Mouse (Mus musculus): ENCODE results near the gene Tril.

Tril gene

GRCm38 (mm10) chr6:53806591-53807023, 14.0 kb downstream of the Tril start:
- no peak for DNase-seq (ENCODE audit: low spot score in 2 of 2)

GRCm38 (mm10) chr6:53806021-53806420, 14.6 kb downstream of the Tril start:
- no peak for DNase-seq (ENCODE audit: low spot score in 2 of 2)

DNA sequence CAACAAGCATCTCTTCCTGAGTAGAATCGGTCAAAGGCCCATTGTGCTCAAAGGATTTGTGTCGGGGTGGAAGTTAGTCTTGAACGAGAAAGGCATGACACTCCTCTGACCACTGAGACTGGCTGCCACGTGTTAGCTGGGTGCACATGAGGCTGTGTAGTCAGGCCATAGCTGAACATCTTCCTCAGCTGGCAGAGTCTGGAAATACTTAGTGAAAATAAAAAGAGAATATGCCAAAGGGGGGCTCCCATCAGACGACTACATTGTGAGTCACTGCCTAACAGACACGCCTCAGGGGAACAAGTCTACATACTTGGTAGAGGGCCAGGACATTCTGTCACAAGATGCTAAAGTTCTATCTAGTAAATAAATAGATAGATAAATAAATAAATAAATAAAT, 16.5 kb downstream of the Tril start:
- no peak for DNase-seq (ENCODE audit: low spot score in 2 of 2)

DNA sequence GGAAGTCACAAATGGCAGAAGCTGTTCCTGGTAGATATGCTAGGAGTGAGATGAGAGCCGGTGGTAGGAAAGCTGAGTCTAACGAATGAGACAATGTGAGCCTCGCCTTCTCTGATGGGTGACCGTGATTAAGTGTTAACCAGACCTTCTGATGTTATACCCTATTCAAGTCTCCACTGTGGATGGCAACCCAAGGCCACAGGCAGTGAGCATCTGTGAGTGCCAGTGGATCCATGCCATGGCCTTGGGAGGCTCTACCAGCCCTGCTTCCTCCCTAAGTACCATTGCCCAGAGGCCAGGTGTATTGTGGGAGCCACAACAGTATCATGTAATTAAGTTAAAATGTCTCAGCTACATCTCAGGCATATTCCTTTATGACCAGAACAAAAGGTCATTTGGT, 17.1 kb downstream of the Tril start:
- DNase-seq (ENCODE audit: low spot score in 2 of 2): no peak

DNA sequence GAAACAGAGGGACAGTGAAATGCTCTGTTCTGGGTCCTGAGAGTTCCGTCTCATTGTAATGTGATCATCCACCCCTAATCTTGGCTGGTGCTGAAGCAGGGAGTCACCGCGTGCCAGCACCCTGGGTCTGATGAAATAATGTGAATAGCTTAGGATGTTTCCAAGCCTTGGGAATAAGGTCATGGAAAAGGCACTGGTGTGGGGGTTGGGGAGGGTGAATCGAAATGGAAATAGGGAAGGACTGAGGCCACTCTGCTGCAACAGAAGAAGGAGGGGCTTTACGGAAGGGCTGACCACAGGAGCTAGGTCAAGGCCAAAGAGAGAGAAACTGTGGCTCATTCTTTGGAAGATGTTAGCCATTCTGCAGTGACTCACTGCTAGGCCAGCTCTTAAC, 18.7 kb downstream of the Tril start:
- no peak for DNase-seq (ENCODE audit: low spot score in 2 of 2)

DNA sequence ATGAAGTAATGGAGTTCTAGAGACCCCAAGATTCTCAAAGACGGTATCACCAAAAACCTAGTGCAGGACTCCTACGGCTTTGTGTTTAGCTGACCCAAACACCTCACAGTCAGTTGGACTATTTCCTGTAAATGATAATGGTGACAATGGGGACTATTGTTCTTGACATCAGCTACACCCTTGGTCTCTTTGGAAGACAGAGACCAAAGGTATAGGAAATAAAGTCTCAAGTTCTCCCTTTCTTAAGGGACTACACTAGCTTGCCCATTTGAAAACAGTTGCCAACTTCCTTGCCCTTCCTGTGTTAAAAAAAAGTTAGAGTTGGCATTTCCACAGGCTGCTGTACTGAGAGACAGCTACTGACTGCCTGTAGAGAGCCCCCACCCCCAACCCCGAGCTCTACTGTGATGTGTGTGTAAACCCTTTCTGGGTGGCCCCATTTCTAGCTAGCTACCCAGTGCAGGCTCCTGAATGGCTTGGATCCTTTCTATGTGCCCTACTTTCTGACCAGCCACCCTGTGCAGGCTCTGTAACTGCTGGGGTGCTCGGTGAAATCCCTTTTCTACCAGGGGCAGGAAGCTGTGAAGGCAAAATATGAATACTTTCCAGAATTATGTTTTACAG, 19.2 kb downstream of the Tril start:
- DNase-seq (ENCODE audit: low spot score in 2 of 2): no peak

- DNase-seq (ENCODE audit: low spot score in 2 of 2): no peak
Measured at GRCm38 (mm10) chr6:53798865-53799264, 21.8 kb downstream of the Tril start.

DNA sequence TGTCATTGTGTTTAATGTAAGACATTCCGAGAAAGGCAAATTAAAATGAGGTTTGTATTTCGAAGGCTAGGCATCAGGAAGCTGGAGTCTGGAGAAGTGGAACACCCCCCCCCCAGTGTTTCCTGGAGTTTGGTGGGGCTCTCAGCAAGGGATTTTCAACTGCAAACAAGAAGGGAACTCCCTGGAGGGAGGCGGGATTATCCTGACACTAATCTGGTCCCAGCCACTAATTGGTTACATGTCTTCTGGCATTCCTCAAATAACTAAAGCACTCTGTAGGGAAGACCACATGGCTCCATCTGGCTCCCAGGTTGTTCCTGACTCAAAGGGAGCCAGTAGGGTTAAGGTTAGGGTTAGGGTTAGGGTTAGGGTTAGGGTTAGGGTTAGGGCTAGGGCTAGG, 23.8 kb downstream of the Tril start:
- no peak for DNase-seq (ENCODE audit: low spot score in 2 of 2)

- peak in 1 of 2 experiments; percentile 15 for DNase-seq (ENCODE audit: low spot score in 2 of 2)
Measured at GRCm38 (mm10) chr6:53795788-53796187, 24.8 kb downstream of the Tril start.

GRCm38 (mm10) chr6:53795078-53795477, 25.6 kb downstream of the Tril start:
- DNase-seq (ENCODE audit: low spot score in 2 of 2): no peak

- no peak for DNase-seq (ENCODE audit: low spot score in 2 of 2)
Measured at GRCm38 (mm10) chr6:53794323-53794971, 26.2 kb downstream of the Tril start.

DNA sequence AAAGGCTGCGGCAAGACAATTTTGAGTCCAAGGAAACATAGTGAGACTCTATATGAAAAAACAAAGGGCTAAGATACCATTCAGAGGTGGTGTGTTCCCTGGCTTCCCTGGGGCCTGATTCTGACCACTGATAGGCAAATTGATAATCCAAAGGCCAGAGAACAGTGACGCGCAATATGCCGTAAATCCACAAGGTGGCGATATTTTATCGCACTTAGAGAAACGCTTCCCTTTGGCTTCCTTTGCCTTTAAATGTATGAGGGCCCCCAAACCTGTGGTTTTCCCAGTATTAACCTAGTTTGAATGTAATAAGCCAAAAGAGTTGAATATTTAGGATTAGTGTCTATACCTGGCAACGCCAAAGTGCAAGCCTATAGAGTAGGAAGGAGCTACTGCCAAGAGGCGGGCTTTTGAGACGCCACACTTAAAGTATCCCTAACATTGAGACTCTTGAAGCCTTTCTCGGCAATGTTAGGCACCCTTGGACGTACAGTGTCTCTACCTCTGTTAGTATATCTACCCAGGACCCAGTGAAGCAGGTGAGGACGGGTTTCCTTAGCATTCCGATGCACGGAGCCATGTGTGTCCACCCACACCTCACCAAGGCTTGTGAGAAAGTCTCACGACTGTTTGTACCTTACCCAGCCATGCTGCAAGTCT, 37.6 kb downstream of the Tril start:
- DNase-seq (ENCODE audit: low spot score in 2 of 2): peak in 1 of 2 experiments; percentile 23

- DNase-seq (ENCODE audit: low spot score in 2 of 2): no peak
Measured at GRCm38 (mm10) chr6:53782273-53782672, 38.4 kb downstream of the Tril start.

DNA sequence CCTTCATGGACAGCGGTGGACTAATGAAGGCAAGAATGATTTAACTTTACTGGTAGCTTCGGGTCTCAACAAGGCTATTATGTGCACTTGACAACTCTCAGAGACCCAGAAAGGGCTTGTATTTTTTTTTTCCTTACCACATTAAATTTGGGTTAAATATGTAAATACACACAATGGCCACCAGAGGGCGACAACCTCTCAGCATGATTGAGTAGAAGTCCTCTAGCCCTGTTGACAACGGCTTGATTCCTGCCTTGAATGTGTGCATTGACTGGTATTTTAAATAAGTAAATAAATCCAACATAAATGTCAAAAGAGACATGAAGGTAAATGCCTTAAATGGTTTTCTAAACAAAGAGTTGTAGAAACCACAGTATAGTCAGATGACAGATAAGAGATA, 39.5 kb downstream of the Tril start:
- peak; percentile 26 to 75 for DNase-seq (ENCODE audit: low spot score in 2 of 2)

DNA sequence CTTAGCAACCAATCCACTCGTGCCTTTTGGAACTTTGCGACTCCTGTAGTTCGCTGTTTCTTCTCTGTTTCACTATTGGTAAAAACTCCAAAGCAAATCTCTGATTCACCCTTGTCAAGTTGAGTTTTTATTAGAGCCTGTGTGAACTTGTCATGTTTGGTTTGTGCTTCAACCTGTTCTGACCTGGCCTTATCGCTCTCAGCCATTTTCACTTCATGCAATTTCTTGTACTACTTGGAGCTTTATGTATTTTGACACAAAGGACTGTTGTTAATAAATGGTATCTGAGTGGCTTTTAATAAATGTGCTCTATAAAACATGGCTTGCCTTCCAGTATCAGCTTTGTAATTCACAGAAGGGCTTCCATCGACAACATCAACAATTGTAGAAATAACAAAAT, 40.6 kb downstream of the Tril start:
- no peak for DNase-seq (ENCODE audit: low spot score in 2 of 2)

DNA sequence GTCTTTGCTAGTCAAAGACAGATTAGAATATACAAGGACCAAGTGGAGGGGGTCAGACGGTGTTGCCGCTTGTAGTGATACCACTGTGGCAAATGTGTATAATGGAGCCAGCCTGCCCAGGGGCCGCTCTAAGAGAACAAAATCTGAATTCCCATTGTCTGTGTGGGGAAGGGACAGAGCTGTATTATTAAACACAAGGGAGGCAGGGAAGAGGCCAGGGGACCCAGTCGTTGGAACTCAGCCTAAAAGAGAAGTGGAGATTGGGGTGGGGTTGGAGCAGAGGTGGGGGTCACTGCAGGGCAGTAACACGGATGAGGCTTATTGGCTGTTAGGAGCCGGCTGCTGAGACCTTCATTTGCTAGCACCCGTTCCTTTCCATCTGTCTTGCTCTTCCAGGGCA, 41.1 kb downstream of the Tril start:
- DNase-seq (ENCODE audit: low spot score in 2 of 2): no peak

GRCm38 (mm10) chr6:53778424-53778955, 42.1 kb downstream of the Tril start:
- DNase-seq (ENCODE audit: low spot score in 2 of 2): no peak

DNA sequence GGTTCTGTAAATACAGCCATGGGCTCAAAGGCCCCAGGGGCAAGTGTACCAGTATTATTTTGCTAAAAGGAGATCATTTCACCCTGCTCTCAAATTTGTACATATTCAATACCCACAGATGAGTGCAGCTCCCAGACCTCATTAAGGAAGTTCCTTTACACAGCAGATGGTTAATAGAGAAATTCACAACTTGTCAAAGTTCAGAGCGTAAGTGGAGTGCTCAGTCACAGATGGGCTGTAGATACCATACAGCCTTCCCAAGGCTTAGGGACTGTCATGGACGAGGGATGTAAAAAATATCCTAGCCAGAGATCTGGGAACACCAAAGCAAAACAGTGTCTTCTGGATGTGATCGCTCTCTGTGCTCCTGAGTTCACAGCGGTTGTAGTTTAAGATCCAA, 52.4 kb downstream of the Tril start:
- no peak for DNase-seq (ENCODE audit: low spot score in 2 of 2)

DNA sequence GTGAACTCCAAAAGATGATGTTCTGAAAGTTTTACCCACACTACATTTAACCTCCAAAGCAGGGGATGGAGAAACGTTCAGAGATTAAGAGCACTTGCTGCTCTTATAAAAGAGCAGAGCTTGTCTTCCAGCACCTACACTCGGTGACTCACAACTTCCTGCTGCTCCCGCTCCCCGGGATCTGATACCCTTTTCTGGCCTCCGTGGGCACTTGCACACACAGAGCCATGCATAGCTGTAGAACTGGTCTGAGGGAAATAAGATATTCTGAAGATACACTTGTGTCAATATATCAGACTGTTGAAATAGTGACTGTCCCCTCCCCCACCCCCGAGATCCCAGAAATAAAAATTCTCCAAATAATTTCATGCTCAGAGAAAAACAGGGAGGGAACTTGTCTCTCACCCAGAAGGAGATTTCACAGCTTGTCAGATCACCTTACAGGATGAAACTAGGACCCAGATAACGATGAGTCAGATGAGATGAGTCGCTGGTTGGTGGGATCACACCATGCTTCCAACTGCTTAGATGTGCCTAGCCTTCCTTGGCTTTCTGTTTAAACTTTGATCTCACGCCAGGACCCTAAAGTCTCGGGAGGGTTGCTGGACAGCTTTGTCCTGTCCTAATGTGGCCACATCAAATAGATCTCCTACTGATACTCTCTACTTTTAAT, 54.3 kb downstream of the Tril start:
- DNase-seq (ENCODE audit: low spot score in 2 of 2): no peak

GRCm38 (mm10) chr6:53765731-53766130, 54.9 kb downstream of the Tril start:
- DNase-seq (ENCODE audit: low spot score in 2 of 2): no peak

Data from spleen, postnatal 4 days (tissue).